Mouse (Mus musculus) urinary bladder, postnatal 36 days (tissue): ENCODE measurements around the gene Msmp.
"Not testable (repeated sequence)": the region's sequence is repeated elsewhere in the genome, so short reads cannot be mapped to it uniquely, and the experiment has no call there.

ENCODE experiments used
- DNase-seq, 2 experiments: peaks; one replicate each; pipeline ENCODE4 v3.0.0; 2022; ENCODE audit warnings: low spot score in 2 of 2, mixed read lengths in 1 of 2

The Msmp gene

GRCm38 (mm10) chr4:43584444-43585416 lies at the start of gene Msmp:
Gene Msmp (minus strand): TSS chr4:43584494.
- no peak for DNase-seq

- DNase-seq, result no peak
Observed at GRCm38 (mm10) chr4:43633736-43634135, 49.4 kb upstream of the Msmp start.

DNA sequence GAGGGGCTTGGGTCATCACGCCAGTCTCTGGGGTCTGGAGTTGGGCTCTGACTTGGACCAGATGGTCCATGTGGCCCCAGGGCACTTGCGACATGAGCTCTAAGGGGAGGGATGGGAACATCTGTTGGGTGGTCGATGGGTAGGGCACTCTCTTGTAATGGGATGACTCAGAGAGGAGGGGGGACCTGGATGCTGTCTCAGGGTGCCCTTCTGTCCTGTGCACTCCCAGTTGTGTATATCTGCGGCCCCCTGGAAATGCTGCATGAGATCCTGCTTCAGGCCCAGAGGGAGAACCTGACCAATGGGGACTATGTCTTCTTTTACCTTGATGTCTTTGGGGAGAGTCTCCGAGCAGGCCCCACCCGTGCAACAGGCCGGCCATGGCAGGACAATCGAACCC lies 49.0 kb upstream of the Msmp start:
- DNase-seq, result no peak

GRCm38 (mm10) chr4:43631956-43632920 lies 47.9 kb upstream of the Msmp start:
- DNase-seq, result no peak

DNA sequence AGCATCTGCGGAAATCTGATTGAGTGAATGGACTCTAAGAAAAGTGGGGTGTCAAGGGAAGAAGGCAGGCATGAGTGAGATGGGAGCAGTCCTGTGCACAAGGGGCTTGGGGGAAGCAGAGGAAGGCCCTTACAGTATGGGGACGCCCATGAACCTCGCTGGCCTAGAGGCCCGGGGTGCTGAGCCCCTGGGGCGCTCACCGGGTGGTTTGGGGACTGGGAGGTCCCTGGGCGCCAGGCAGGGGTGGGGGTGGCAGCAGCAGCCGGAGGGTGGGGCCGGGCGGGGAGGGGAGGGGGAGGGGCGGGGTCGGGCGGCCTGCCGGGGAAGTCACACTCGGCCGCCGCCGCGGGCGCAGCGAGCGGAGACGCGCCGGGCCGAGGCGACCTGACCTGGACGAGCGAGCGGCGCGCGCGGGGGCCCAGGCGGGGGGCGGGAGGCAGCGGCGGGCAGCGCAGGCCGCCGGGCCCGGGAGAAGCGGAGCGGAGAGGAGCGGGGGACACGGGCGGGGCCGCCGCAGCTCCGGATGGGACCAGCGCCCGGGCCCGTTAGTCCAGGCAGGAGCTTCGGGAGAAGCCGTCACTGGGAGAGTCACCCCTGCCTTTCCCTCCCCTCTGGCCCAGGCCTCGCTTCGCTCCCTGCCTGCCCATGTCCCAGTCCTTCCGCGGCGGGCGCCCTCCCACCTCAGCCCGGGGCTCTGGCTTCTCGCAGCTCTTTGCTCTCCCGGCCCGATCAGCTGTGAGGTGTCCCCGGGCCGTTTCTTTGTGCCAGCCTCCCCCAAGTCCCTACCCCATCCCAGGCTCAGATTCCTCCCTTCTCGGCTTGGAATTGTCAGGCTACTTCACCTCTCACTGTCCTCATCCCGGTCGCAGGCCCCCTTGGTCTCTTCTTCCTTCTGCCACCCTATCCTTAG lies 47.0 kb upstream of the Msmp start, which contains the start of gene Npr2:
TSS of gene Npr2 (plus strand) at position 890 of the 910 bp plus-strand sequence.
- DNase-seq, result peak in 1 of 2 experiments; percentile 34

- no peak for DNase-seq
Observed at GRCm38 (mm10) chr4:43630671-43631045, 46.4 kb upstream of the Msmp start.

GRCm38 (mm10) chr4:43630030-43630581 lies 45.8 kb upstream of the Msmp start:
- peak; percentile 74 to 81 for DNase-seq

DNA sequence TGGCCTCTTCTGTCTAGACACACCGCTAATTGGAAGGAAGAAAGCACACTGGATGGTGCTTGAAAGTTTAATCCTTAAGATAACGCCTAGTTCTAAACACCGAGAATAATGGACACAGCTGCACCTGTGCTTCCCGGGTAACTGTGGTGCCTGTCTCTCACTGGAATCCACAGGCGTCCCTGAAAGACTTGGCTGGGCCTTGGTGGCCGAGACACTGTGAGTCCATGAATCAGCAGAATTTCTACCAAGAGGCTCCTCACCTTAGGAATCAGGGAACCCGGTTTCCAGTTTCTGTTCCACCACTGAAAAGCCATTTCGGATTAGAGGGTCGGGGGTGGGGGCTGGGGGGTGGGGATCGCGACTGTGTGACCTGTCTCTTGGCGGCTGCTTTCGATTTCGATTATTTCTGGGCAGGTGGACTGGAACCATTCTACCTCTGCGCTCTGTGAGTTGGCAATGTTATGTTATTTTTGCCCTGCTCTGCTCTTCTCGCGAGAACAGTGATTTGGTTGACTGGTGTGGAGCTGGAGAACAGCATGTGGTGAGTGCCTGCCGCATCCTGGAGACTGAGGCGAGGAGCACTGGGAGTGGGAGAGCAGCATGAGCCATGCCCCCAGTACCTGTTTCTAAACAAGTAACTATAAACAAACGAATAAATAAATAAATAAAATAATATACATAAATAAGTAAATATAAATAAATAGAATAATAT lies 45.0 kb upstream of the Msmp start:
- DNase-seq, result no peak

GRCm38 (mm10) chr4:43620146-43620778 lies 36.0 kb upstream of the Msmp start:
- DNase-seq, result no peak

GRCm38 (mm10) chr4:43613060-43613730 lies 28.9 kb upstream of the Msmp start:
- no peak for DNase-seq

DNA sequence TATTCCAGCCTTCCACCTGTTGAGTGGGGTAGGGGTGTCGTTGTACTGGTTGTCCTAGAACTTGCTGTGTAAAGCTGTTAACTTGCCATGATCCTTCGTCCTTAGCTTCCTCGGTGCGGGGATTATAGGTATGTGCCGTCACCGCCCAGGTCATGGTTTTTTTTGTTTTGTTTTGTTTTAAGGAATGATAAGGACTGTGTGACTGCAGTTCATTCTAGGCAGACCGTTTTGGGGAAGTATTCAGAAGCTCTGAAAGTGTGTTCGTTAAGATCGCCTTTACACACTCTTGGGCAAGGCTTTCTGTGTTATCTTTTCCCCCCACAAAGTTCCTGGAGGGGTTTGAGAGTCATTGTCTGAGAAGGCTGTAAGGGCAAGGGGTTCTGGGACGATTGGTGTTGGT lies 28.2 kb upstream of the Msmp start:
- no peak for DNase-seq

DNA sequence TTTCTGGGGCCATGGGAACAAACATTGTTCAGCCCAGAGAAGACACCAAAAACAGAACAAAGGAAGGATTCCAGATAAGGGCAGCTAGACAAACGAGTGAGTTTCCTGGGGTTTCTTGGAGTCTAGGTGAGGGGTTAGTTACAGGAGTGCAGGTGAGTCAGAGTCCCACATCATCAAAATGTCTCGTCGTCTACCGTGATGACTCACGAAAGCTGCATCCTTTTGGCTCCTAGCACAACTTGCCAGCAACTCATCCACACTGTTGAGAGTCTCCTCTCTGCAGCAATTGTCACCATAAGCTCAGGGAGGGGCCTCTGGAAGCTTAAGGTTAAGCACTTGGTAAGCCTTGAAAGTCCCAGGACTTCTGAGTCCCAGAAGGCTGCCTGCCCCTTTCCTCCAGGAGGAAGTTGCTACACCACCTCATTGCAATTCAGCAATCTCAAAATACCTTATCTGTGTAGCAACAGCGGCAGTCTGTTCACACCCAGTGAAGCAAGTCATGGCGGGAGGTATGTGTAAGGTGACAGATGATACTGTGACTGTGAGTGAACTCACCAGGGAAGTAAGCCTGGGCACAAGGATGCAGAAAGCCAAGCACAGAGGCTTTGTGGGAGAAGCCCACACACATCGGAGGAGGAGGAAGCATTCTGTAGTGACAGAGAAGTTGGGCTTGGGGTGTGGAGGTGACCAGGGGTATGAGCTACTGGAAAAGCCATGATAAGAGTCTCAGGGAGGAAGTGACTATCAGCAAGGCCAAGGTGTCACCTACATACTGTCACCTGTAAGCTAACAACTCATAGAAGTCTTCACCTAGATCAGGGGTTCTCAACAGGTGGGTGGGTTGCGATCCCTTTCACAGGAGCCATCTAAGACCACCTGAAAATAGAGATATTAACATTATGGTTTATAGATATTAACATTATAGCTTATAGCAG lies 20.7 kb upstream of the Msmp start:
- no peak for DNase-seq

DNA sequence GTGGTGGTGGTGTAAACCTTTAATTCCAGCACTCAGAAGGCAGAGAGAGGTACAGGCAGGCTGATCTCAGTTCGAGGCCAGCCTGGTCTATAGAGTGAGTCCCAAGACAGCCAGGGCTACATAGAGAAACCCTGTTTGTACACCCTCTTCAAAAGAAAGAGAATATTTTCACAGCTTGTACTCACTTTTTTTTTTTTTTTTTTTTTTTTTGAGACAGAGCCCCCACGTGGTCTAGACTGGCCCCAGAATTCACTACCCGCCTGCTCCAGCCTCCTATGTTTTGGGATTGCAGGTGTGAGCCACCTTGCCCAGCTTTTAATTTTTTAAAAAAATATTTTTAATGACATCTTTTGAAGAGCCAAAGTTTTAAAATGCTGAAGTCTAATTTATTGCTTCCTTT lies 19.8 kb upstream of the Msmp start:
- no peak for DNase-seq

DNA sequence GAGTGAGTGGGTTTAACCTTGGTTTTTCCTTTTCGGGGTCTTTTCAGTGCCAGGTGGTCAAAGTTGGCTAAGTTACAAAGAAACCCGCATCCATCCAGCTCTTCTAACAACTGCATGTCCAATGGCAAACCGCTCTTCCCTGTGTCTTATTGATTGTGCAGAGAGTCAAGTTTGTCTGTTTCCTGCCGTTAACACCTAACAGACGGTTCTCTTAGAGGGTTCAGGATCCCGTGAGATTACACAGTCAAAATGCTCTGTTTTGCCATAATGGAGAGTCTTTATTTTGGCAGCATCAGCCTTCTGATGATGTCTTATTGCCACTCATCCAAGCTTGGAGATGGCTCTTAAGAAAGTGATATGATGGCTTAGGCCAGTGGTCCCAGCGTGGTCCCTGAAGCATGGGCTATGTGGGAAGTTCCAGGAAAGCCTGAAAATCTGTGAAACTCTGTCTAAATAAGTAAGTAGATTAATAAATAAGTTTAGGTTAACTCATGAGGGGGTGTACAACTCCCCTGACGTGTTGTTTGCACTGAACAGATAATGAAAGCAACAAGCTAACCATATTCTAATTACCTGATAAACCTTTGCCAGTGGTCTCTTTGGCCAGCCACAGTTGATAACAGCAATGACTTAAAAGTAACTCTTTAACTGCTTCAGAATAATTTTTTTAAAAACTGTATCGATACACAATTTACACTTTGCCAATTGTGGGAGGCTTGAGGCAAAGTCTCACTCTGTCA lies 16.1 kb upstream of the Msmp start:
- DNase-seq, result no peak

GRCm38 (mm10) chr4:43598650-43599380 lies 14.5 kb upstream of the Msmp start:
- no peak for DNase-seq

- DNase-seq, result no peak
Observed at GRCm38 (mm10) chr4:43598200-43598599, 13.9 kb upstream of the Msmp start.

DNA sequence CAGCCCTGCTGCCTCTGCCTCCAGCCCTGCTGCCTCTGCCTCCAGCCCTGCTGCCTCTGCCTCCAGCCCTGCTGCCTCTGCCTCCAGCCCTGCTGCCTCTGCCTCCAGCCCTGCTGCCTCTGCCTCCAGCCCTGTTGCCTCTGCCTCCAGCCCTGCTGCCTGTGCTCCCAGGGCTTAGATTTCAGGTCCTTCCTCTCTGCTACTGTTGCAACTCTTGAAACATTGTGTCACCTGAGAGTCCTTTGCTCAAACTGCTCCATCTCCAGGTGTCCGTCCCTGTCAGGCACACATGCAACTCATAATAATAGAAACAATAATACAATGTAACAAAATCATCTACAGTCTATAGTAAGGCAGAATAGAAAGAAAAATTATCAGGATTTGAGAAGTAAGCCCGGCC lies 12.3 kb upstream of the Msmp start:
- not testable (repeated sequence) for DNase-seq
